Mouse (Mus musculus): ENCODE measurements at regions not wholly inside any gene's neighbourhood (a gene's known extent, or its start where the extent isn't known, plus 50 kb on each side); places are given as distances from the start of the nearest gene placed in this dataset.
"Not testable (repeated sequence)": the region's sequence is repeated elsewhere in the genome, so short reads cannot be mapped to it uniquely, and the experiment has no call there.

GRCm38 (mm10) chr14:104216965-104217364 is 250.8 kb downstream of the Pou4f1 start:
- in situ Hi-C loops (cut with MboI; ENCODE audit: low pct_unique_long_range_greater_than_20kb in 1 of 2, low sequenced_read_pairs in 2 of 2, unreplicated experiment in 1 of 2), result loop anchor here in 1 of 2 experiments (25.0 kb wide), 1 partner anchor 180 kb away; no protein-coding TSS in a partner anchor

GRCm38 (mm10) chr14:104210719-104211118 is 257.1 kb downstream of the Pou4f1 start:
- in situ Hi-C loops (cut with MboI; ENCODE audit: low pct_unique_long_range_greater_than_20kb in 1 of 2, low sequenced_read_pairs in 2 of 2, unreplicated experiment in 1 of 2), result loop anchor here in 1 of 2 experiments (25.0 kb wide), 1 partner anchor 173 kb away; no protein-coding TSS in a partner anchor

GRCm38 (mm10) chr14:104208855-104209254 is 258.9 kb downstream of the Pou4f1 start:
- in situ Hi-C loops (cut with MboI; ENCODE audit: low pct_unique_long_range_greater_than_20kb in 1 of 2, low sequenced_read_pairs in 2 of 2, unreplicated experiment in 1 of 2), result loop anchor here in 1 of 2 experiments (25.0 kb wide), 1 partner anchor 172 kb away; no protein-coding TSS in a partner anchor

- in situ Hi-C loops (cut with MboI; ENCODE audit: low pct_unique_long_range_greater_than_20kb in 1 of 2, low sequenced_read_pairs in 2 of 2, unreplicated experiment in 1 of 2), result loop anchor here in 1 of 2 experiments (25.0 kb wide), 1 partner anchor 171 kb away; no protein-coding TSS in a partner anchor
These were observed 259.6 kb downstream of the Pou4f1 start for GRCm38 (mm10) chr14:104208040-104208816.

- in situ Hi-C loops (cut with MboI; ENCODE audit: low pct_unique_long_range_greater_than_20kb in 1 of 2, low sequenced_read_pairs in 2 of 2, unreplicated experiment in 1 of 2), result loop anchor here in 1 of 2 experiments (25.0 kb wide), 1 partner anchor 169 kb away; no protein-coding TSS in a partner anchor
These were observed 261.2 kb downstream of the Pou4f1 start for GRCm38 (mm10) chr14:104206602-104207001.

- in situ Hi-C loops (cut with MboI; ENCODE audit: low pct_unique_long_range_greater_than_20kb in 1 of 2, low sequenced_read_pairs in 2 of 2, unreplicated experiment in 1 of 2), result loop anchor here in 1 of 2 experiments (25.0 kb wide), 1 partner anchor 166 kb away; no protein-coding TSS in a partner anchor
These were observed 264.4 kb downstream of the Pou4f1 start for GRCm38 (mm10) chr14:104203239-104203986.

GRCm38 (mm10) chr14:104193198-104193597 is 274.6 kb downstream of the Pou4f1 start:
- in situ Hi-C loops (cut with MboI; ENCODE audit: low pct_unique_long_range_greater_than_20kb in 1 of 2, low sequenced_read_pairs in 2 of 2, unreplicated experiment in 1 of 2), result no loop called here

GRCm38 (mm10) chr14:104175122-104175521 is 292.7 kb downstream of the Pou4f1 start:
- in situ Hi-C loops (cut with MboI; ENCODE audit: low pct_unique_long_range_greater_than_20kb in 1 of 2, low sequenced_read_pairs in 2 of 2, unreplicated experiment in 1 of 2), result no loop called here

- in situ Hi-C loops (cut with MboI; ENCODE audit: low pct_unique_long_range_greater_than_20kb in 1 of 2, low sequenced_read_pairs in 2 of 2, unreplicated experiment in 1 of 2), result no loop called here
These were observed 302.6 kb upstream of the Ednrb start for GRCm38 (mm10) chr14:104146841-104147240.

- in situ Hi-C loops (cut with MboI; ENCODE audit: low pct_unique_long_range_greater_than_20kb in 1 of 2, low sequenced_read_pairs in 2 of 2, unreplicated experiment in 1 of 2), result no loop called here
These were observed 301.2 kb upstream of the Ednrb start for GRCm38 (mm10) chr14:104145395-104145794.

- in situ Hi-C loops (cut with MboI; ENCODE audit: low pct_unique_long_range_greater_than_20kb in 1 of 2, low sequenced_read_pairs in 2 of 2, unreplicated experiment in 1 of 2), result no loop called here
These were observed 271.1 kb upstream of the Ednrb start for GRCm38 (mm10) chr14:104114986-104115951.

GRCm38 (mm10) chr14:104114182-104114581 is 270.0 kb upstream of the Ednrb start:
- in situ Hi-C loops (cut with MboI; ENCODE audit: low pct_unique_long_range_greater_than_20kb in 1 of 2, low sequenced_read_pairs in 2 of 2, unreplicated experiment in 1 of 2), result no loop called here

GRCm38 (mm10) chr14:104113448-104113847 is 269.2 kb upstream of the Ednrb start:
- in situ Hi-C loops (cut with MboI; ENCODE audit: low pct_unique_long_range_greater_than_20kb in 1 of 2, low sequenced_read_pairs in 2 of 2, unreplicated experiment in 1 of 2), result no loop called here

- in situ Hi-C loops (cut with MboI; ENCODE audit: low pct_unique_long_range_greater_than_20kb in 1 of 2, low sequenced_read_pairs in 2 of 2, unreplicated experiment in 1 of 2), result no loop called here
These were observed 242.2 kb upstream of the Ednrb start for GRCm38 (mm10) chr14:104086381-104086780.

- in situ Hi-C loops (cut with MboI; ENCODE audit: low pct_unique_long_range_greater_than_20kb in 1 of 2, low sequenced_read_pairs in 2 of 2, unreplicated experiment in 1 of 2), result not testable (repeated sequence)
These were observed 220.0 kb upstream of the Ednrb start for GRCm38 (mm10) chr14:104064199-104064598.

- in situ Hi-C loops (cut with MboI; ENCODE audit: low pct_unique_long_range_greater_than_20kb in 1 of 2, low sequenced_read_pairs in 2 of 2, unreplicated experiment in 1 of 2), result no loop called here
These were observed 209.5 kb upstream of the Ednrb start for GRCm38 (mm10) chr14:104053697-104054096.

- in situ Hi-C loops (cut with MboI; ENCODE audit: low pct_unique_long_range_greater_than_20kb in 1 of 2, low sequenced_read_pairs in 2 of 2, unreplicated experiment in 1 of 2), result loop anchor here in 1 of 2 experiments (25.0 kb wide), 1 partner anchor 174 kb away; no protein-coding TSS in a partner anchor
These were observed 194.6 kb upstream of the Ednrb start for GRCm38 (mm10) chr14:104038628-104039325.
